Mouse (Mus musculus): Measurements from ENCODE around the gene Tbcel. TPM values are rescaled to one million over a fixed set of nuclear protein-coding genes. Genes with fewer than 3 reads are reported as not detected.

Tbcel gene
- polyA plus RNA-seq, 1 experiment = 29.1 TPM

- H3K4me1 ChIP-seq (ENCODE audit: control insufficient read depth, insufficient read depth, low read length) = no peaks in the 10 kb centered on the region
- no peak overlapping the region for H3K27ac ChIP-seq (ENCODE audit: control insufficient read depth, insufficient read depth, low read depth, low read length, poor library complexity)
- WGBS = 89% methylated on average over 12 of the region's 12 CpGs
- TF ChIP-seq POLR2A (IDR thresholded peaks at IDR 0.05; ENCODE audit: borderline replicate concordance, control insufficient read depth, low read depth, low read length) (no peak), CTCF (IDR thresholded peaks at IDR 0.05; ENCODE audit: control insufficient read depth, insufficient read depth, low read length) (no peak)
- H3K4me3 ChIP-seq (replicated peaks; ENCODE audit: control insufficient read depth, low read depth, low read length) = no peak overlapping the region
Observed at GRCm38 (mm10) chr9:42413345-42413744, 94.3 kb downstream of the Tbcel start.

DNA sequence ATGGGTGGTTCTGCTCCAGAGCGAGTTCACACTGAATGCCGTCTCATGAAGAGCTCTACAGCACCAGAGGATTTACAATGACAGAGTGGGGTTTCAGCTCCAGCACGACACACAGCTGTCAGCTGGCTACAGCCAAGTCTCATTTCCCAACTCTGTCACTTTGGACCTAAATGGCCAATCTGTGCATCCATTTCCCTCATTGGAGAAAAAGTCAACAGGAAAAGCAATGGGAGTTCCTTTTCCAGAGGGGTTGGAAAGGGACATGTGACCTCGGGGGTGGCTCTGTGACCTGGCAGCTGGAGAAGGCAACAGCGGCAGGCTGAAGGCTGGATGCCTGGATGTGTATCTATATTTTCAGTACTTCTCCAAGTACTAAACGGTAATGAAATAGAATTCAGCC is 96.3 kb downstream of the Tbcel start:
- TF ChIP-seq POLR2A (IDR thresholded peaks at IDR 0.05; ENCODE audit: borderline replicate concordance, control insufficient read depth, low read depth, low read length) (no peak), CTCF (IDR thresholded peaks at IDR 0.05; ENCODE audit: control insufficient read depth, insufficient read depth, low read length) (no peak)
- Histone ChIP-seq H3K27ac (ENCODE audit: control insufficient read depth, insufficient read depth, low read depth, low read length, poor library complexity) (no peak overlapping the region), H3K4me1 (ENCODE audit: control insufficient read depth, insufficient read depth, low read length) (no peaks in the 10 kb centered on the region), H3K4me3 (replicated peaks; ENCODE audit: control insufficient read depth, low read depth, low read length) (no peak overlapping the region)
- WGBS = 87% methylated on average over 6 of the region's 6 CpGs

DNA sequence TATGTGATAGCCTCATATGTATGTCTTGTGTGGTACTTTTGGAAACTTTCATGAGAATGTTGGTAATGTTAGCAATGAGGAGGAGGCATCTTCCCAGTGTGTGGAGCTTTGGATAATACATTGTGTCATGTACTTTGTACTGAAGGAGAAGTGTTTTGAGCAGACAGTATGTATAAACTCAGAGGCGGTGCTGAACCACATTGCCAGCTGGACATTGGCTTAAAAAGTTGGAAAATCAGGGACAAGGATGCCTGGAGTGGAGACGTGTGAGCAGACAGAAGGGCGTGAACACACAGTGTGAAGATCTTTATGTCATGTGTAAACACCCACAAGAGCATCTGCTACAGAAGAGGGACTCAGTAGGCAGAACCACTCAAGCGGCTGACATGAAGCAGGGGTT is 101.9 kb downstream of the Tbcel start:
- 84% methylated on average over 4 of the region's 4 CpGs for WGBS
- Histone ChIP-seq H3K4me3 (replicated peaks; ENCODE audit: control insufficient read depth, low read depth, low read length) (no peak overlapping the region), H3K27ac (ENCODE audit: control insufficient read depth, insufficient read depth, low read depth, low read length, poor library complexity) (no peak overlapping the region), H3K4me1 (ENCODE audit: control insufficient read depth, insufficient read depth, low read length) (no peaks in the 10 kb centered on the region)
- TF ChIP-seq POLR2A (IDR thresholded peaks at IDR 0.05; ENCODE audit: borderline replicate concordance, control insufficient read depth, low read depth, low read length) = no peak

DNA sequence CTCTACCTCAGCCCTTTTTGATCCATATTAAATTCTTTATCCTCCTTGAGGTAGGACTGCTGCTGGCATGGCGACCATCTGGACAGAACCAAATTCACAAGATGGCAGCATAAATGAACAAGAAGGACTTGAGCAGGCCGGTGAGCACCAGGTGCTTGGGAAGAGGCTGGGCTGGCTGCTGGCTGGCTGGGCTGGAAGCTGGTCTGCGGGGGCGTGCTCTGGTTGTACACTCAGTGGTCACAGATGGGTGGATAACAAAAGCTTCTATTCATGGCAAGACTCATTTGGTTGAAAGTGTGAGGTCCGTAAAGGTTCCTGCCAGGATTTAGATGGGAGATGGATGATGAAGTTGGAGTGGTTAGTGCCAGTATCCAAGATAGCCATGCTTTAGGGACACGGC is 106.1 kb downstream of the Tbcel start:
- WGBS = 87% methylated on average over 6 of the region's 6 CpGs
- TF ChIP-seq POLR2A (IDR thresholded peaks at IDR 0.05; ENCODE audit: borderline replicate concordance, control insufficient read depth, low read depth, low read length) (no peak), CTCF (IDR thresholded peaks at IDR 0.05; ENCODE audit: control insufficient read depth, insufficient read depth, low read length) (no peak)
- Histone ChIP-seq H3K27ac (ENCODE audit: control insufficient read depth, insufficient read depth, low read depth, low read length, poor library complexity) (no peak overlapping the region), H3K4me1 (ENCODE audit: control insufficient read depth, insufficient read depth, low read length) (no peaks in the 10 kb centered on the region), H3K4me3 (replicated peaks; ENCODE audit: control insufficient read depth, low read depth, low read length) (no peak overlapping the region)

- no peaks in the 10 kb centered on the region for H3K4me1 ChIP-seq (ENCODE audit: control insufficient read depth, insufficient read depth, low read length)
- WGBS = 79% methylated on average over 6 of the region's 6 CpGs
- TF ChIP-seq CTCF (IDR thresholded peaks at IDR 0.05; ENCODE audit: control insufficient read depth, insufficient read depth, low read length) = no peak
- no peak for TF ChIP-seq POLR2A (IDR thresholded peaks at IDR 0.05; ENCODE audit: borderline replicate concordance, control insufficient read depth, low read depth, low read length)
Observed at GRCm38 (mm10) chr9:42399829-42400228, 107.8 kb downstream of the Tbcel start, which contains the start of gene Tecta. Gene Tecta (minus strand): TSS chr9:42399929.

GRCm38 (mm10) chr9:42396141-42396540 is 111.5 kb downstream of the Tbcel start:
- TF ChIP-seq POLR2A (IDR thresholded peaks at IDR 0.05; ENCODE audit: borderline replicate concordance, control insufficient read depth, low read depth, low read length) (no peak), CTCF (IDR thresholded peaks at IDR 0.05; ENCODE audit: control insufficient read depth, insufficient read depth, low read length) (no peak)
- Histone ChIP-seq H3K4me3 (replicated peaks; ENCODE audit: control insufficient read depth, low read depth, low read length) (no peak overlapping the region), H3K27ac (ENCODE audit: control insufficient read depth, insufficient read depth, low read depth, low read length, poor library complexity) (no peak overlapping the region), H3K4me1 (ENCODE audit: control insufficient read depth, insufficient read depth, low read length) (no peaks in the 10 kb centered on the region)
- 51% methylated on average over 2 of the region's 2 CpGs for WGBS

More at GRCm38 (mm10) chr9:42399829-42400228, 107.8 kb downstream of the Tbcel start, which contains the start of gene Tecta:
- H3K4me3 ChIP-seq (replicated peaks; ENCODE audit: control insufficient read depth, low read depth, low read length) = no peak within 1 kb of the TSS
- no peak within 1 kb of the TSS for H3K27ac ChIP-seq (ENCODE audit: control insufficient read depth, insufficient read depth, low read depth, low read length, poor library complexity)

- no peak overlapping the region for H3K27ac ChIP-seq (ENCODE audit: control insufficient read depth, insufficient read depth, low read depth, low read length, poor library complexity)
- no peaks in the 10 kb centered on the region for H3K4me1 ChIP-seq (ENCODE audit: control insufficient read depth, insufficient read depth, low read length)
- 90% methylated on average over 6 of the region's 6 CpGs for WGBS
- no peak overlapping the region for H3K4me3 ChIP-seq (replicated peaks; ENCODE audit: control insufficient read depth, low read depth, low read length)
- TF ChIP-seq POLR2A (IDR thresholded peaks at IDR 0.05; ENCODE audit: borderline replicate concordance, control insufficient read depth, low read depth, low read length) = no peak
- TF ChIP-seq CTCF (IDR thresholded peaks at IDR 0.05; ENCODE audit: control insufficient read depth, insufficient read depth, low read length) = no peak
Observed at GRCm38 (mm10) chr9:42394903-42395302, 112.7 kb downstream of the Tbcel start.

DNA sequence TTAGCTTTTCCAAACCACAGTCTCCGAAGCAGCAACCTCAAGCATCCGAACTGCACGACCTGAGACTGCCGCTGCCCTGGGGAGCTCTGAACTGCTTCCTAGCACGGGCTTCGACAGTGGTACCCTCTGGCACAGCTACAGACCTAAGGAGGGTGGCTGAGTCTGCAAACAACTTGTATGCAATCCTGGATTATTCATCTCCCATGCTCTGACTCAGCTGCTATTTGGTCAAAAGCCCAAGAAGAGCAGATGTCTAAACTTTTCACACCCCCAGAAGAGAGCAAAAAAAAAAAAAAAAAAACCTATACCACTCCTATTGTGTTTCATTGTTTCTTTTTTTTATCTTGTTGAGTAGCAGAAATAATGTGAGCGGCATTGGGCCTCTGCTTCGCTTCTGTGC is 113.3 kb downstream of the Tbcel start:
- Histone ChIP-seq H3K4me1 (ENCODE audit: control insufficient read depth, insufficient read depth, low read length) (no peaks in the 10 kb centered on the region), H3K4me3 (replicated peaks; ENCODE audit: control insufficient read depth, low read depth, low read length) (no peak overlapping the region), H3K27ac (ENCODE audit: control insufficient read depth, insufficient read depth, low read depth, low read length, poor library complexity) (no peak overlapping the region)
- 84% methylated on average over 8 of the region's 8 CpGs for WGBS
- TF ChIP-seq CTCF (IDR thresholded peaks at IDR 0.05; ENCODE audit: control insufficient read depth, insufficient read depth, low read length) = no peak
- no peak for TF ChIP-seq POLR2A (IDR thresholded peaks at IDR 0.05; ENCODE audit: borderline replicate concordance, control insufficient read depth, low read depth, low read length)

DNA sequence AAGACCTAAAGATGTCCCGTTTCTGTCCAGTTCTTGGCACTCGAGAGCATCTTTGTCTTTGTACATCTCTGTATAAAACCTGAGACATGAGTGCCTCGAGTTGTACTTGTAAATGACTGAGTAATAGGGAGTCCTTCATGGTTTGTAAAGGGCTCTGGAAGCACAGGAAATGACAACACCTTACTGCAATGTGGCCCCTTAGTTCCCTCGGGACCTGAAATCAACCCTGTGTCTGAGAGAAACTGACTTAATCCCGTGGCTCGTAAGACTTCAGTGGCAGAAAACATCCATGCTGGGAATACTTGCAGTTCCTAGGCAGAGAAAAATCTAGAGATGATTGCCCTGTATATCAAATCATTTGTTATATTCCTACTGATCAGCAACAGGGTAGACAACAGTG is 114.7 kb downstream of the Tbcel start:
- TF ChIP-seq POLR2A (IDR thresholded peaks at IDR 0.05; ENCODE audit: borderline replicate concordance, control insufficient read depth, low read depth, low read length) = no peak
- no peak for TF ChIP-seq CTCF (IDR thresholded peaks at IDR 0.05; ENCODE audit: control insufficient read depth, insufficient read depth, low read length)
- Histone ChIP-seq H3K4me3 (replicated peaks; ENCODE audit: control insufficient read depth, low read depth, low read length) (no peak overlapping the region), H3K27ac (ENCODE audit: control insufficient read depth, insufficient read depth, low read depth, low read length, poor library complexity) (no peak overlapping the region), H3K4me1 (ENCODE audit: control insufficient read depth, insufficient read depth, low read length) (no peaks in the 10 kb centered on the region)
- 31% methylated on average over 6 of the region's 6 CpGs for WGBS
